Mouse (Mus musculus): ENCODE measurements around the gene Tvp23a. TPM values are rescaled to one million over a fixed set of nuclear protein-coding genes. Genes with fewer than 3 reads are reported as not detected.

Tvp23a gene
- polyA plus RNA-seq, 1 experiment from 2014 or later, result 11.4 TPM

DNA sequence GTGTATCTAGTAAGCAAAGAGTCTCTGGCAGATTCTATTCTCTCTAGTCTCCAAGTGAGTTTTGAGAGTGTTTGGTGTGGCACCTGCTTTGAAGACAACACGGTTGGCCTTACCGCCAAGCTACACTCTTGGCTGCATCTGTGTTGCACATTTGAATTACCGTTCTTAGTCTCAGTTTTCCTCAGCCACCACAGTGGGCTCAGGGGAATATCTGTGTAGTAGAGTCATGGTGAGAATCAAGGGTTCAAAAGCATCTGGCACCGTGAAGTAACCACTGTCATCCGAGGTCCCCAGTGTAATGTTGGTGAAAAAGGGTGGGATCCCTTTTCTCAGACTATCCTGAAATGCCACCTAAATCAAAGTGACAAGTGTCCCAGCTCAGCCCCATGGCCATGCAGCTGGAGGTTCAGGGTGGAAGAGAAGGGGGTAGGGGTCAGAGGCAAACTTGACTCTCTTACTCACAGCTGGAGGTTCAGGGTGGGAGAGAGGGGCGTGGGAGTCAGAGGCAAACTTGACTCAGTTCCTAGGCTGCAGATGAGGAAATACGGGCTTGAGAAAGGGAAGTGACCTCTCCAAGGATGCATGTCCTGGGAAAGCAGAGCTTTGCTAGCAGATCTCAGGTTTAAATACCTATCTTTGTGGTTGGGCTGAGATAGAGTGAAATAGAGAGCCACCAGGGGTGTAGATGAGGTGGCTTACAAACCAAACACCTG, 41.8 kb upstream of the Tvp23a start:
- Histone ChIP-seq H3K27ac (ENCODE audit: low read depth) (no peak overlapping the region), H3K9ac (no peak overlapping the region), H3K4me2 (no peak overlapping the region), H3K4me3 (ENCODE audit: low read depth, low read length) (no peak overlapping the region), H3K9me3 (ENCODE audit: low read depth, low read length) (no peaks in the 10 kb centered on the region), H3K4me1 (ENCODE audit: insufficient read depth) (no peaks in the 10 kb centered on the region), H3K27me3 (ENCODE audit: insufficient read depth, low read length) (0 out of 2 replicates have a peak, but pooled peaks cover 9% of the 10 kb centered on the region), H3K36me3 (ENCODE audit: insufficient read depth) (no peaks in the 10 kb centered on the region)
- ATAC-seq (ENCODE audit: insufficient read depth) (no peak), DNase-seq (no peak)
- whole genome bisulfite sequencing, result 74% methylated on average over 7 of the region's 7 CpGs
- TF ChIP-seq CTCF (IDR thresholded peaks at IDR 0.05; ENCODE audit: low read depth), result no peak

DNA sequence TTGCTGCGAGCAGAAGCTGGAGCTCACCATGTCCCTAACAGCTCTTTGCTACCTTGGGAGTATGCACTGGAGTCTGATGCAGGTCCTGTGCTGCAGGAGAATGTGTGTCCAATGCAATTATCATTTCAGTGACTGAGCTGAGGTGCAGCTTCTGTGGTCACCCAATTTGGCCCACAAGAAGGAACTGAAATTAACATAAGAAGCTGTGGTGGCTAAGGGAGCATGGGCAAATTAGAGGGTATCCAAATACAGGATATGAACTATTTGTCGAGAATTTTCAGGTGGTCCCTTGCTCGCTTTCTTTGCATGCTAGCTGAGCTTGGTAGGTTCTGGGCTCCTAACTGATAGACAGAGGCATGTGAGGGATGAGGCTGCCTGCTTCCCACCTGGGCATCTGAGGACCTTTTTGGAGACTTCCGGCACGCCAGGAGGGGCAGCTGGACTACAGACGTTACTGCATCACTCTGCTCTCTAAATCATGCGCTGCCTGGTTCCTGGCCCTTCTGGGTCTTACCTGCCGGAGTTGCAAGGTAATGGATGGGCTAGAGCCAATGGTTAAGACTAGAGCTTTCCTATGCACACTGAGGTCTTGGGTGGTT, 40.8 kb upstream of the Tvp23a start:
- no peak for TF ChIP-seq CTCF (IDR thresholded peaks at IDR 0.05; ENCODE audit: low read depth)
- H3K27ac ChIP-seq (ENCODE audit: low read depth), result no peak overlapping the region
- no peaks in the 10 kb centered on the region for H3K4me1 ChIP-seq (ENCODE audit: insufficient read depth)
- DNase-seq (no peak), ATAC-seq (ENCODE audit: insufficient read depth) (no peak)
- H3K27me3 ChIP-seq (ENCODE audit: insufficient read depth, low read length), result 0 out of 2 replicates have a peak, but pooled peaks cover 9% of the 10 kb centered on the region
- no peaks in the 10 kb centered on the region for H3K9me3 ChIP-seq (ENCODE audit: low read depth, low read length)
- H3K36me3 ChIP-seq (ENCODE audit: insufficient read depth), result no peaks in the 10 kb centered on the region
- H3K4me3 ChIP-seq (ENCODE audit: low read depth, low read length), result no peak overlapping the region
- H3K9ac ChIP-seq, result no peak overlapping the region
- WGBS, result 80% methylated on average over 8 of the region's 8 CpGs
- no peak overlapping the region for H3K4me2 ChIP-seq

DNA sequence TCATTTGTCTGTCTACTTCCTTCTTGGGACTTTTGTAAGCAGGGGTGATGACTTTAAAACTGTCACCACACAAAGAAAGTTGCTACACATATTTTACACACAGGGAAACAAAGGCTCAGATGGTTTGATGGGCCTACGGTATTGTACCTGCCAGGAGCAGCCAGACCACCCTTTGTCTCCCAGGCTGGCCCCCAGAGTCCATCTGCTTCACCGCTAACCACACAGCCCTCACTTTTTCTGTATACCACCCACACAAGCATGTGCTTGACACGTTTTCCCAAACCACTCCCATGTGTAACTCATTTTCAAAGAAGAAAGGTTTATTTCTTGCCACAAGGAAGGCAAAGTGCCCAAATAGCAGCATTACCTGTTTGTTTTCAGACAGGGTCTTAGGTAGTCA, 39.8 kb upstream of the Tvp23a start:
- Histone ChIP-seq H3K4me2 (no peak overlapping the region), H3K27me3 (ENCODE audit: insufficient read depth, low read length) (0 out of 2 replicates have a peak, but pooled peaks cover 9% of the 10 kb centered on the region), H3K36me3 (ENCODE audit: insufficient read depth) (no peaks in the 10 kb centered on the region), H3K4me3 (ENCODE audit: low read depth, low read length) (no peak overlapping the region), H3K4me1 (ENCODE audit: insufficient read depth) (no peaks in the 10 kb centered on the region), H3K9me3 (ENCODE audit: low read depth, low read length) (no peaks in the 10 kb centered on the region), H3K9ac (no peak overlapping the region), H3K27ac (ENCODE audit: low read depth) (no peak overlapping the region)
- ATAC-seq (ENCODE audit: insufficient read depth) (no peak), DNase-seq (no peak)
- no peak for TF ChIP-seq CTCF (IDR thresholded peaks at IDR 0.05; ENCODE audit: low read depth)
- WGBS, result 70% methylated on average over 3 of the region's 3 CpGs

DNA sequence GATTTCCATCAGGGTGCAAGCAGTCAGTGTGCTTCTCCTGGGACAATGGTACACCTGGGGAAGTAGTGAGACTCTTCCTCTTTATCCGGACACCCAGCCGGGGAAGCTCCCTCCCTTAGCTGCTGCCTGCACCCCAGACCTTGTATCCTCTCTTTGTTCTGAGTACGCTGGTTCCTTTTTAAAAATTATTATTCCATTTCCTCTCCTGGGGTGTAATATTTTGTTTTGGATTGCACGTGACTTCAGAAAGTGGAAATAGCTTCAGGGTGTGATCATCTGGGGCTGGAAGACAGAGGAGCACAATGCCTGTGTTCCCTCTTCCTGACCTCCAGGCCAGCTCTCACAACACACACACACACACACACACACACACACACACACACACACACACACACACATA, 35.2 kb upstream of the Tvp23a start:
- Histone ChIP-seq H3K27me3 (ENCODE audit: insufficient read depth, low read length) (no peaks in the 10 kb centered on the region), H3K4me2 (no peak overlapping the region), H3K27ac (ENCODE audit: low read depth) (no peak overlapping the region), H3K4me1 (ENCODE audit: insufficient read depth) (no peaks in the 10 kb centered on the region), H3K4me3 (ENCODE audit: low read depth, low read length) (no peak overlapping the region), H3K36me3 (ENCODE audit: insufficient read depth) (no peaks in the 10 kb centered on the region), H3K9me3 (ENCODE audit: low read depth, low read length) (no peaks in the 10 kb centered on the region), H3K9ac (no peak overlapping the region)
- TF ChIP-seq CTCF (IDR thresholded peaks at IDR 0.05; ENCODE audit: low read depth), result no peak
- ATAC-seq (ENCODE audit: insufficient read depth) (no peak), DNase-seq (no peak)
- 62% methylated on average over 4 of the region's 4 CpGs for WGBS

DNA sequence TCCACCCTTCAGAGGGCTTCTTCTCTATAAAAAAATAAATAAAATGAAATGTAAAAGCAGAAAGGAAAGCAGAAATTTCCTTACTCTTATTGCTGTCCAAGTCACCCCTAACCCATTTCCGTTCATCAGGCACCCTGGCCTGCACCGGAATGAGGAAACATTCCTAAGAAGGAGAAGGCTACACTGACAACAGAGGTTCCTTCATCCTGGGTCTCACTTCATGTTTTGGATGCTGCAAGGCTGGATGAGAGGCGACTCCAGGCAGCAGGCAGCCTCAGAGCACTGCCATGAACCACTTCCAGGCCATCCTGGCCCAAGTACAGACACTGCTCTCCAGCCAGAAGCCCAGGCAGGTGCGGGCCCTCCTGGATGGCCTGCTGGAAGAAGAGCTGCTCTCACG, 32.7 kb upstream of the Tvp23a start, which contains the start of gene Ciita:
Gene Ciita (plus strand): TSS at position 203 of the 400 bp plus-strand sequence.
- TF ChIP-seq CTCF (IDR thresholded peaks at IDR 0.05; ENCODE audit: low read depth), result no peak
- 77% methylated on average over 5 of the region's 5 CpGs for WGBS
- Histone ChIP-seq H3K27ac (ENCODE audit: low read depth) (no peak within 1 kb of the TSS), H3K36me3 (ENCODE audit: insufficient read depth) (no peaks in the 10 kb centered on the region), H3K9ac (no peak within 1 kb of the TSS), H3K4me3 (ENCODE audit: low read depth, low read length) (no peak within 1 kb of the TSS), H3K9me3 (ENCODE audit: low read depth, low read length) (no peaks in the 10 kb centered on the region), H3K4me2 (no peak within 1 kb of the TSS), H3K4me1 (ENCODE audit: insufficient read depth) (no peaks in the 10 kb centered on the region), H3K27me3 (ENCODE audit: insufficient read depth, low read length) (no peaks in the 10 kb centered on the region)
- ATAC-seq (ENCODE audit: insufficient read depth) (no peak), DNase-seq (no peak)

DNA sequence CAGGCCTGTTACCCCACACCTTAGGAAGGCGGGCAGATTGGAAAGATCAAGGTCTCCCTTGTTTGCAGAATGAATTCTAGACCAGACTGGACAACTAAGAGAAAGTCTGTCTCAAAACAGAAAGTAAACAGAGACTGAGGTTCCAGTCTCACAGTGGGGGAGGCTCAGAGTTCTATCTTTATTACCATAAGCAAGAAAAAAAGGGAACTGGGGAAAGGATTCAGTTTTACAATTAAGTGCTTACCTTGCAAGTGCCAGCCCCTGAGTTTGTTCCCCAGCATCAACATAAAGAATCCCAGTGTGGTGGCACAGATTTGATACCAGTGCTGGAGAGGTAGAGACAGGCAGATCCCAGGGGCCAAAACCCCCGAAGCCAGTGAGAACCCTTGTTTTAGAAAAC, 28.8 kb upstream of the Tvp23a start:
- WGBS, result 44% methylated on average over 2 of the region's 2 CpGs
- no peak overlapping the region; the same call in 1 of the 2 replicates for H3K27ac ChIP-seq (ENCODE audit: low read depth)

DNA sequence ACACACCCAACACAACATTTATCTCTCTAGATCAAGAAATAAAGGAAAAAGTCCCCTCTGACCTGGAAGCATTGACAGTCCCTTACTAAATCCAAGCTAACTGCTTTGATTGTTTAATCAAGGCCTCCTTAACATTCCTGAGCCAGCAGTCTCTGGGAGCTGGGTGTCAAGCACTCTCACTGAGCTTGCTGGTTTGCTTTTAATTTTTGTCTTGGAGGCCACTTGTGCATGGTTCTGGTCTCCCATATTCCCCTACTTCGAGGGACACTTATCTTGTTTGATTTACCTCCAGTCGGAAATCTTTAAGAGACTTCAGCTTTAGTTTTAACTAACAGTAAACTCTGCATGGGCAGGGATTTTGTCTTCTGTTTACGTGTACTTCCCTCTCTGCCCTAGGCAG, 27.8 kb upstream of the Tvp23a start:
- Histone ChIP-seq H3K27ac (ENCODE audit: low read depth) (peak overlapping the region; percentile 51; the same call in 1 of the 2 replicates), H3K9me3 (ENCODE audit: low read depth, low read length) (no peaks in the 10 kb centered on the region), H3K9ac (no peak overlapping the region), H3K27me3 (ENCODE audit: insufficient read depth, low read length) (no peaks in the 10 kb centered on the region), H3K4me1 (ENCODE audit: insufficient read depth) (no peaks in the 10 kb centered on the region), H3K4me2 (no peak overlapping the region), H3K4me3 (ENCODE audit: low read depth, low read length) (no peak overlapping the region), H3K36me3 (ENCODE audit: insufficient read depth) (no peaks in the 10 kb centered on the region)
- ATAC-seq (ENCODE audit: insufficient read depth) (peak; percentile 84), DNase-seq (peak; percentile 65)
- WGBS, result 33% methylated on average over 3 of the region's 3 CpGs
- TF ChIP-seq CTCF (IDR thresholded peaks at IDR 0.05; ENCODE audit: low read depth), result no peak

More for the DNA sequence above, 28.8 kb upstream of the Tvp23a start:
- Histone ChIP-seq H3K9ac (no peak overlapping the region), H3K4me3 (ENCODE audit: low read depth, low read length) (no peak overlapping the region), H3K9me3 (ENCODE audit: low read depth, low read length) (no peaks in the 10 kb centered on the region), H3K36me3 (ENCODE audit: insufficient read depth) (no peaks in the 10 kb centered on the region), H3K4me2 (no peak overlapping the region), H3K27me3 (ENCODE audit: insufficient read depth, low read length) (no peaks in the 10 kb centered on the region), H3K4me1 (ENCODE audit: insufficient read depth) (no peaks in the 10 kb centered on the region)
- no peak for TF ChIP-seq CTCF (IDR thresholded peaks at IDR 0.05; ENCODE audit: low read depth)
- no peak; the same call in 1 of the 2 replicates for ATAC-seq (ENCODE audit: insufficient read depth)
- DNase-seq, result no peak

Data from lung, embryonic 14.5 days (tissue).